Mouse (Mus musculus) neural tube, postnatal 0 days (tissue): ENCODE data around the gene Ccdc13. TPM values are rescaled to one million over a fixed set of nuclear protein-coding genes. Genes with fewer than 3 reads are reported as not detected.

ENCODE experiments used
- polyA plus RNA-seq: library from polyadenylated mRNA; unstranded; fragments of >200 nt; fragmentation: Nextera tagmentation; extraction: Ambion mirVana; gene quantifications from 2 replicates; pipeline ENCODE4 v1.2.1, GENCODE M21; 2015

The Ccdc13 gene
- 4.6 and 6.6 TPM in 2 replicates for polyA plus RNA-seq

GRCm38 (mm10) chr9:121838829-121839621 lies at the start of gene Ccdc13:
Gene Ccdc13, minus strand, starts transcription at chr9:121839461.

GRCm38 (mm10) chr9:121858153-121858488 lies 18.9 kb upstream of the Ccdc13 start, which contains the start of gene Higd1a:
Gene Higd1a, minus strand, starts transcription at chr9:121858362.

GRCm38 (mm10) chr9:121791757-121792521 lies 47.3 kb downstream of the Ccdc13 start, which contains the start of gene Hhatl:
Gene Hhatl, minus strand, starts transcription at chr9:121792507.

GRCm38 (mm10) chr9:121777484-121778065 lies 61.7 kb downstream of the Ccdc13 start, which contains the start of gene Klhl40:
Gene Klhl40, plus strand, starts transcription at chr9:121777607.

GRCm38 (mm10) chr9:121759091-121760081 lies 79.9 kb downstream of the Ccdc13 start, which contains the start of gene Zfp651:
Gene Zfp651, plus strand, starts transcription at chr9:121759330.

Other genes starting within 250 kb of the Ccdc13 start
- gene Lyzl4, start 197.4 kb downstream of the Ccdc13 start, polyA plus RNA-seq = 0.39 and 0.43 TPM in 2 replicates
- 0.40 and 0.57 TPM in 2 replicates for gene Vipr1, start 196.7 kb downstream of the Ccdc13 start, polyA plus RNA-seq
- 18.5 and 21.0 TPM in 2 replicates for gene Sec22c, start 134.0 kb downstream of the Ccdc13 start, polyA plus RNA-seq
- gene Ss18l2, start 129.1 kb downstream of the Ccdc13 start, polyA plus RNA-seq = 239 and 284 TPM in 2 replicates
- 41.3 and 45.5 TPM in 2 replicates for gene Nktr, start 120.3 kb downstream of the Ccdc13 start, polyA plus RNA-seq
- 26.6 and 31.7 TPM in 2 replicates for gene Zfp651, start 80.1 kb downstream of the Ccdc13 start, polyA plus RNA-seq
- gene Klhl40, start 61.9 kb downstream of the Ccdc13 start, polyA plus RNA-seq = 2.6 and 2.7 TPM in 2 replicates
- gene Hhatl, start 47.0 kb downstream of the Ccdc13 start, polyA plus RNA-seq = 1.1 and 1.4 TPM in 2 replicates
- 181 and 188 TPM in 2 replicates for gene Higd1a, start 18.9 kb upstream of the Ccdc13 start, polyA plus RNA-seq
- gene Ackr2, start 58.9 kb upstream of the Ccdc13 start, polyA plus RNA-seq = 0.62 and 0.65 TPM in 2 replicates
- not detected in 2 replicates for gene Cyp8b1, start 76.8 kb upstream of the Ccdc13 start, polyA plus RNA-seq
- gene Fam198a, start 111.5 kb upstream of the Ccdc13 start, polyA plus RNA-seq = 2.3 TPM in 2 replicates
- gene Pomgnt2, start 157.6 kb upstream of the Ccdc13 start, polyA plus RNA-seq = 36.3 and 43.1 TPM in 2 replicates